14 mouse cellular contexts compared by ENCODE assay signal in genomic region chr4:135730204-135730603, GRCm38 (mm10). TPM values are rescaled to one million over a fixed set of nuclear protein-coding genes. Genes with fewer than 3 reads are reported as not detected.
A peak's percentile ranks its signal among the peaks of the same experiment; 100 is the strongest.
DNase-seq lines count a peak whose midpoint lies in the region; ATAC-seq and TF ChIP-seq lines count a peak whose summit lies in the region.
"Had no signal": no experiment of that assay in that cellular context is flagged by ENCODE, and none has a peak within 500 bp of the region (broad histone marks: within the 10 kb centered on the region; RNA-seq: fewer than 3 reads in every experiment).

No protein-coding gene starts in this region.

- WGBS in stomach, embryonic 15.5 days, result 70% methylated on average over 9 of the region's 9 CpGs
- 83% methylated on average over 9 of the region's 9 CpGs for WGBS in stomach, postnatal 0 days
- 72% methylated on average over 9 of the region's 9 CpGs for WGBS in intestine, embryonic 15.5 days
- WGBS in small intestine, adult 2 months, result 31% methylated on average over 9 of the region's 9 CpGs
- WGBS in lung, postnatal 0 days, result 82% methylated on average over 9 of the region's 9 CpGs

- H3K9ac ChIP-seq in stomach, embryonic 15.5 days, result no peak overlapping the region
- H3K9ac ChIP-seq in stomach, postnatal 0 days (ENCODE audit: low read length), result no peak overlapping the region
- peak overlapping the region; percentile 5 for H3K9ac ChIP-seq in intestine, embryonic 15.5 days
- H3K9ac ChIP-seq in lung, postnatal 0 days (replicated peaks; ENCODE audit: low read depth), result no peak overlapping the region

- TF ChIP-seq POLR2A in small intestine, adult 2 months (IDR thresholded peaks at IDR 0.05; ENCODE audit: low read depth, low read length), result no peak

- TF ChIP-seq CTCF in stomach, postnatal 0 days (IDR thresholded peaks at IDR 0.05; ENCODE audit: low read depth), result no peak
- TF ChIP-seq CTCF in small intestine, adult 2 months (IDR thresholded peaks at IDR 0.05; ENCODE audit: extremely low read depth, insufficient read length, insufficient replicate concordance, low read depth, low read length), result no peak
- no peak for TF ChIP-seq CTCF in lung, postnatal 0 days (IDR thresholded peaks at IDR 0.05)

- TF ChIP-seq EP300 in stomach, postnatal 0 days (optimal IDR thresholded peaks at IDR 0.05), result no peak
- TF ChIP-seq EP300 in lung, postnatal 0 days (IDR thresholded peaks at IDR 0.05), result no peak

- peak; percentile 44; the same call in 1 of the 2 replicates for ATAC-seq in stomach, embryonic 15.5 days (ENCODE audit: insufficient read depth, low FRiP score, low read depth)
- no peak for ATAC-seq in stomach, postnatal 0 days (ENCODE audit: low FRiP score, low TSS enrichment)
- ATAC-seq in intestine, embryonic 15.5 days, result no peak
- ATAC-seq in lung, postnatal 0 days, result no peak

- no peaks in the 10 kb centered on the region for H3K27me3 ChIP-seq in stomach, embryonic 15.5 days (replicated peaks)
- H3K27me3 ChIP-seq in stomach, postnatal 0 days (ENCODE audit: control insufficient read depth, insufficient read depth, low read length), result no peaks in the 10 kb centered on the region
- H3K27me3 ChIP-seq in intestine, embryonic 15.5 days (replicated peaks), result no peaks in the 10 kb centered on the region
- no peaks in the 10 kb centered on the region for H3K27me3 ChIP-seq in small intestine, adult 2 months (ENCODE audit: control insufficient read depth, insufficient read depth, low read length)
- H3K27me3 ChIP-seq in lung, postnatal 0 days (replicated peaks; ENCODE audit: insufficient read depth, low read length), result no peaks in the 10 kb centered on the region

- H3K27ac ChIP-seq in stomach, embryonic 15.5 days, result peak overlapping the region; percentile 58
- no peak overlapping the region for H3K27ac ChIP-seq in stomach, postnatal 0 days (replicated peaks)
- peak overlapping the region; percentile 81; the same call in 1 of the 2 replicates for H3K27ac ChIP-seq in intestine, embryonic 15.5 days
- peak overlapping the region; percentile 94 for H3K27ac ChIP-seq in small intestine, adult 2 months (ENCODE audit: insufficient read depth, low read depth, low read length)
- no peak overlapping the region for H3K27ac ChIP-seq in lung, postnatal 0 days (ENCODE audit: low read length)

- peak overlapping the region; percentile 45; the same call in 1 of the 2 replicates for H3K4me2 ChIP-seq in stomach, embryonic 15.5 days
- no peak overlapping the region for H3K4me2 ChIP-seq in stomach, postnatal 0 days (replicated peaks; ENCODE audit: low read depth)
- H3K4me2 ChIP-seq in intestine, embryonic 15.5 days (replicated peaks), result peak overlapping the region; percentile 58
- no peak overlapping the region for H3K4me2 ChIP-seq in lung, postnatal 0 days (replicated peaks; ENCODE audit: low read depth, low read length)
- H3K4me2 ChIP-seq: heart, embryonic 11.5 days; midbrain, embryonic 11.5 days had no signal

- H3K4me1 ChIP-seq in stomach, embryonic 15.5 days, result peaks cover 17% of the 10 kb centered on the region; the same call in 1 of the 2 replicates
- peaks cover 6% of the 10 kb centered on the region; the same call in 1 of the 2 replicates for H3K4me1 ChIP-seq in stomach, postnatal 0 days (replicated peaks; ENCODE audit: control insufficient read depth, insufficient read depth)
- H3K4me1 ChIP-seq in intestine, embryonic 15.5 days (replicated peaks), result peaks cover 27% of the 10 kb centered on the region
- peaks cover 12% of the 10 kb centered on the region for H3K4me1 ChIP-seq in small intestine, adult 2 months (ENCODE audit: control insufficient read depth, insufficient read depth, insufficient read length, low read length)
- H3K4me1 ChIP-seq in lung, postnatal 0 days (ENCODE audit: insufficient read depth, low read depth, low read length), result no peaks in the 10 kb centered on the region

- H3K9me3 ChIP-seq in stomach, embryonic 15.5 days, result peaks cover 5% of the 10 kb centered on the region; the same call in 1 of the 2 replicates
- H3K9me3 ChIP-seq in stomach, postnatal 0 days (ENCODE audit: control insufficient read depth, low read length), result no peaks in the 10 kb centered on the region
- H3K9me3 ChIP-seq in intestine, embryonic 15.5 days, result no peaks in the 10 kb centered on the region
- peaks cover 3% of the 10 kb centered on the region; the same call in 1 of the 2 replicates for H3K9me3 ChIP-seq in lung, postnatal 0 days (ENCODE audit: low read length)

- H3K36me3 ChIP-seq in stomach, embryonic 15.5 days, result 0 out of 2 replicates have a peak, but pooled peaks cover 7% of the 10 kb centered on the region
- H3K36me3 ChIP-seq in stomach, postnatal 0 days (ENCODE audit: control insufficient read depth, insufficient read depth, low read length), result no peaks in the 10 kb centered on the region
- H3K36me3 ChIP-seq in intestine, embryonic 15.5 days, result peaks cover 8% of the 10 kb centered on the region; the same call in 1 of the 2 replicates
- H3K36me3 ChIP-seq in small intestine, adult 2 months (ENCODE audit: control insufficient read depth, insufficient read depth, low read length), result peaks cover 25% of the 10 kb centered on the region
- no peaks in the 10 kb centered on the region for H3K36me3 ChIP-seq in lung, postnatal 0 days (ENCODE audit: insufficient read depth, low read length)

- H3K4me3 ChIP-seq in stomach, embryonic 15.5 days (replicated peaks), result no peak overlapping the region
- no peak overlapping the region for H3K4me3 ChIP-seq in stomach, postnatal 0 days (ENCODE audit: low read depth, low read length)
- peak overlapping the region; percentile 45 for H3K4me3 ChIP-seq in intestine, embryonic 15.5 days (replicated peaks)
- peak overlapping the region; percentile 88 for H3K4me3 ChIP-seq in small intestine, adult 2 months (ENCODE audit: low read depth, low read length)
- H3K4me3 ChIP-seq in lung, postnatal 0 days (ENCODE audit: low read depth, low read length), result no peak overlapping the region
- H3K4me3 ChIP-seq: erythroblast, embryonic 14.5 days had no signal

- peak; percentile 10 to 29 for DNase-seq in frontal cortex, postnatal 36 days (ENCODE audit: low spot score in 2 of 2)
- no peak for DNase-seq in frontal cortex, postnatal 10 days (ENCODE audit: low spot score in 2 of 2)
- no peak for DNase-seq in stomach, postnatal 0 days (ENCODE audit: low spot score)
- DNase-seq in lung, postnatal 14 days, result no peak
- no peak for DNase-seq in lung, postnatal 0 days (ENCODE audit: low spot score)
- DNase-seq: adrenal gland, postnatal 25 days; kidney, adult 9 months; thymus, postnatal 36 days had no signal

RNA-seq across cellular contexts. Expression of gene Il22ra1, which starts 2.2 kb away (rescaled TPM):
- 2.0 and 2.8 TPM in 2 replicates for polyA plus RNA-seq in stomach, embryonic 15.5 days (2015; fragmentation: Nextera tagmentation; extraction: Ambion mirVana)
- 0.56 and 0.63 TPM in 2 replicates for polyA plus RNA-seq in stomach, postnatal 0 days (2015; fragmentation: Nextera tagmentation; extraction: Ambion mirVana)
- 4.7 and 6.5 TPM in 2 replicates for polyA plus RNA-seq in intestine, embryonic 15.5 days (2015; fragmentation: Nextera tagmentation; extraction: Ambion mirVana)
- 62.3 and 171 TPM in 2 replicates for polyA plus RNA-seq in small intestine, adult 2 months (2012; rRNA removed)
- not detected in 2 replicates for polyA plus RNA-seq in lung, postnatal 0 days (2015; fragmentation: Nextera tagmentation; extraction: Ambion mirVana)
- polyA plus RNA-seq: heart, embryonic 11.5 days; midbrain, embryonic 11.5 days had no signal

RNA-seq across cellular contexts. Expression of gene Myom3, which starts 29.3 kb away (rescaled TPM):
- polyA plus RNA-seq in stomach, embryonic 15.5 days (2015; fragmentation: Nextera tagmentation; extraction: Ambion mirVana), result 0.58 and 1.1 TPM in 2 replicates
- 0.46 and 0.59 TPM in 2 replicates for polyA plus RNA-seq in stomach, postnatal 0 days (2015; fragmentation: Nextera tagmentation; extraction: Ambion mirVana)
- 1.1 TPM in 2 replicates for polyA plus RNA-seq in intestine, embryonic 15.5 days (2015; fragmentation: Nextera tagmentation; extraction: Ambion mirVana)
- 0.56 and 1.1 TPM in 2 replicates for polyA plus RNA-seq in small intestine, adult 2 months (2012; rRNA removed)
- 3.0 and 3.3 TPM in 2 replicates for polyA plus RNA-seq in lung, postnatal 0 days (2015; fragmentation: Nextera tagmentation; extraction: Ambion mirVana)
- polyA plus RNA-seq: erythroblast, embryonic 14.5 days; heart, embryonic 11.5 days had no signal

RNA-seq across cellular contexts. Expression of gene Ifnlr1, which starts 44.1 kb away (rescaled TPM):
- 1.8 TPM in 2 replicates for polyA plus RNA-seq in stomach, embryonic 15.5 days (2015; fragmentation: Nextera tagmentation; extraction: Ambion mirVana)
- 1.9 and 2.1 TPM in 2 replicates for polyA plus RNA-seq in stomach, postnatal 0 days (2015; fragmentation: Nextera tagmentation; extraction: Ambion mirVana)
- polyA plus RNA-seq in intestine, embryonic 15.5 days (2015; fragmentation: Nextera tagmentation; extraction: Ambion mirVana), result 3.6 and 4.2 TPM in 2 replicates
- polyA plus RNA-seq in small intestine, adult 2 months (2012; rRNA removed), result 4.9 and 11.4 TPM in 2 replicates
- 2.7 and 3.7 TPM in 2 replicates for polyA plus RNA-seq in lung, postnatal 0 days (2015; fragmentation: Nextera tagmentation; extraction: Ambion mirVana)
- polyA plus RNA-seq: erythroblast, embryonic 14.5 days had no signal

Comparison
In these comparisons a context has a peak if more than half of its experiments do, and no peak if none do; other contexts are left out.
1. DNase-seq: peak in frontal cortex, postnatal 36 days (2 of 2); none in frontal cortex, postnatal 10 days (0 of 2), stomach, postnatal 0 days (single experiment), lung, postnatal 14 days (single experiment) and lung, postnatal 0 days (single experiment).
2. H3K27ac ChIP-seq: peak in stomach, embryonic 15.5 days (single experiment), intestine, embryonic 15.5 days (single experiment) and small intestine, adult 2 months (single experiment); none in stomach, postnatal 0 days (single experiment) and lung, postnatal 0 days (single experiment).
3. H3K4me2 ChIP-seq: peak in stomach, embryonic 15.5 days (single experiment) and intestine, embryonic 15.5 days (single experiment); none in stomach, postnatal 0 days (single experiment) and lung, postnatal 0 days (single experiment).
4. H3K4me3 ChIP-seq: peak in intestine, embryonic 15.5 days (single experiment) and small intestine, adult 2 months (single experiment); none in stomach, embryonic 15.5 days (single experiment), stomach, postnatal 0 days (single experiment) and lung, postnatal 0 days (single experiment).